Mouse (Mus musculus): ENCODE measurements around the gene Nova1. TPM values are rescaled to one million over a fixed set of nuclear protein-coding genes. Genes with fewer than 3 reads are reported as not detected.

The Nova1 gene
- polyA plus RNA-seq, 1 experiment from 2014 or later = 0.53 TPM

- Histone ChIP-seq H3K9me3 (replicated peaks; ENCODE audit: control insufficient read depth, low read length) (no peaks in the 10 kb centered on the region), H3K36me3 (ENCODE audit: control insufficient read depth, insufficient read depth) (no peaks in the 10 kb centered on the region), H3K27me3 (ENCODE audit: control insufficient read depth, insufficient read depth, low read length) (no peaks in the 10 kb centered on the region), H3K27ac (ENCODE audit: low read length) (no peak overlapping the region), H3K9ac (ENCODE audit: low read length) (no peak overlapping the region), H3K4me2 (ENCODE audit: low read depth, low read length) (no peak overlapping the region), H3K4me1 (ENCODE audit: control insufficient read depth, insufficient read depth, low read length) (no peaks in the 10 kb centered on the region), H3K4me3 (ENCODE audit: low read length) (no peak overlapping the region)
- 79% methylated on average over 4 of the region's 4 CpGs for WGBS
- no peak for ATAC-seq (replicated peaks; ENCODE audit: extremely low read depth, insufficient read depth, low FRiP score)
Observed at GRCm38 (mm10) chr12:46719076-46719475, 99.7 kb downstream of the Nova1 start.

GRCm38 (mm10) chr12:46710094-46710493, 108.6 kb downstream of the Nova1 start:
- Histone ChIP-seq H3K27ac (ENCODE audit: low read length) (no peak overlapping the region), H3K4me2 (ENCODE audit: low read depth, low read length) (no peak overlapping the region), H3K36me3 (ENCODE audit: control insufficient read depth, insufficient read depth) (no peaks in the 10 kb centered on the region), H3K4me3 (ENCODE audit: low read length) (no peak overlapping the region), H3K4me1 (ENCODE audit: control insufficient read depth, insufficient read depth, low read length) (no peaks in the 10 kb centered on the region), H3K9ac (ENCODE audit: low read length) (no peak overlapping the region), H3K27me3 (ENCODE audit: control insufficient read depth, insufficient read depth, low read length) (no peaks in the 10 kb centered on the region), H3K9me3 (replicated peaks; ENCODE audit: control insufficient read depth, low read length) (no peaks in the 10 kb centered on the region)
- ATAC-seq (replicated peaks; ENCODE audit: extremely low read depth, insufficient read depth, low FRiP score) = no peak
- 52% methylated on average over 2 of the region's 2 CpGs for WGBS

- Histone ChIP-seq H3K27ac (ENCODE audit: low read length) (no peak overlapping the region), H3K36me3 (ENCODE audit: control insufficient read depth, insufficient read depth) (no peaks in the 10 kb centered on the region)
- ATAC-seq (replicated peaks; ENCODE audit: extremely low read depth, insufficient read depth, low FRiP score) = no peak
Observed at GRCm38 (mm10) chr12:46709475-46709874, 109.3 kb downstream of the Nova1 start.

GRCm38 (mm10) chr12:46700202-46700601, 118.5 kb downstream of the Nova1 start:
- 81% methylated on average over 8 of the region's 8 CpGs for WGBS
- Histone ChIP-seq H3K9me3 (replicated peaks; ENCODE audit: control insufficient read depth, low read length) (no peaks in the 10 kb centered on the region), H3K9ac (ENCODE audit: low read length) (no peak overlapping the region), H3K4me2 (ENCODE audit: low read depth, low read length) (no peak overlapping the region), H3K36me3 (ENCODE audit: control insufficient read depth, insufficient read depth) (no peaks in the 10 kb centered on the region), H3K27me3 (ENCODE audit: control insufficient read depth, insufficient read depth, low read length) (no peaks in the 10 kb centered on the region), H3K4me1 (ENCODE audit: control insufficient read depth, insufficient read depth, low read length) (no peaks in the 10 kb centered on the region), H3K4me3 (ENCODE audit: low read length) (no peak overlapping the region), H3K27ac (ENCODE audit: low read length) (no peak overlapping the region)
- ATAC-seq (replicated peaks; ENCODE audit: extremely low read depth, insufficient read depth, low FRiP score) = no peak

More at GRCm38 (mm10) chr12:46709475-46709874, 109.3 kb downstream of the Nova1 start:
- no peaks in the 10 kb centered on the region for H3K4me1 ChIP-seq (ENCODE audit: control insufficient read depth, insufficient read depth, low read length)
- H3K9me3 ChIP-seq (replicated peaks; ENCODE audit: control insufficient read depth, low read length) = no peaks in the 10 kb centered on the region
- no peaks in the 10 kb centered on the region for H3K27me3 ChIP-seq (ENCODE audit: control insufficient read depth, insufficient read depth, low read length)
- H3K4me3 ChIP-seq (ENCODE audit: low read length) = no peak overlapping the region
- H3K4me2 ChIP-seq (ENCODE audit: low read depth, low read length) = no peak overlapping the region
- WGBS = 72% methylated on average over 7 of the region's 7 CpGs
- no peak overlapping the region for H3K9ac ChIP-seq (ENCODE audit: low read length)

- no peak overlapping the region for H3K27ac ChIP-seq (ENCODE audit: low read length)
- no peak for ATAC-seq (replicated peaks; ENCODE audit: extremely low read depth, insufficient read depth, low FRiP score)
- H3K4me2 ChIP-seq (ENCODE audit: low read depth, low read length) = no peak overlapping the region
- H3K27me3 ChIP-seq (ENCODE audit: control insufficient read depth, insufficient read depth, low read length) = no peaks in the 10 kb centered on the region
- H3K9me3 ChIP-seq (replicated peaks; ENCODE audit: control insufficient read depth, low read length) = no peaks in the 10 kb centered on the region
- no peak overlapping the region for H3K4me3 ChIP-seq (ENCODE audit: low read length)
- no peak overlapping the region for H3K9ac ChIP-seq (ENCODE audit: low read length)
- no peaks in the 10 kb centered on the region for H3K4me1 ChIP-seq (ENCODE audit: control insufficient read depth, insufficient read depth, low read length)
- 70% methylated on average over 2 of the region's 2 CpGs for WGBS
- H3K36me3 ChIP-seq (ENCODE audit: control insufficient read depth, insufficient read depth) = no peaks in the 10 kb centered on the region
Observed at GRCm38 (mm10) chr12:46676341-46676740, 142.4 kb downstream of the Nova1 start.

- H3K9ac ChIP-seq (ENCODE audit: low read length) = no peak overlapping the region
- H3K4me3 ChIP-seq (ENCODE audit: low read length) = no peak overlapping the region
- H3K27ac ChIP-seq (ENCODE audit: low read length) = no peak overlapping the region
- no peaks in the 10 kb centered on the region for H3K9me3 ChIP-seq (replicated peaks; ENCODE audit: control insufficient read depth, low read length)
- no peaks in the 10 kb centered on the region for H3K27me3 ChIP-seq (ENCODE audit: control insufficient read depth, insufficient read depth, low read length)
- 41% methylated on average over 2 of the region's 2 CpGs for WGBS
- no peak for ATAC-seq (replicated peaks; ENCODE audit: extremely low read depth, insufficient read depth, low FRiP score)
- no peaks in the 10 kb centered on the region for H3K36me3 ChIP-seq (ENCODE audit: control insufficient read depth, insufficient read depth)
- H3K4me2 ChIP-seq (ENCODE audit: low read depth, low read length) = no peak overlapping the region
- no peaks in the 10 kb centered on the region for H3K4me1 ChIP-seq (ENCODE audit: control insufficient read depth, insufficient read depth, low read length)
Observed at GRCm38 (mm10) chr12:46666706-46667105, 152.0 kb downstream of the Nova1 start.

- no peak overlapping the region for H3K9ac ChIP-seq (ENCODE audit: low read length)
- no peaks in the 10 kb centered on the region for H3K27me3 ChIP-seq (ENCODE audit: control insufficient read depth, insufficient read depth, low read length)
- no peaks in the 10 kb centered on the region for H3K36me3 ChIP-seq (ENCODE audit: control insufficient read depth, insufficient read depth)
- H3K4me3 ChIP-seq (ENCODE audit: low read length) = no peak overlapping the region
- ATAC-seq (replicated peaks; ENCODE audit: extremely low read depth, insufficient read depth, low FRiP score) = no peak
- no peaks in the 10 kb centered on the region for H3K4me1 ChIP-seq (ENCODE audit: control insufficient read depth, insufficient read depth, low read length)
- 51% methylated on average over 5 of the region's 5 CpGs for WGBS
- H3K27ac ChIP-seq (ENCODE audit: low read length) = no peak overlapping the region
- H3K9me3 ChIP-seq (replicated peaks; ENCODE audit: control insufficient read depth, low read length) = no peaks in the 10 kb centered on the region
- no peak overlapping the region for H3K4me2 ChIP-seq (ENCODE audit: low read depth, low read length)
Observed at GRCm38 (mm10) chr12:46646139-46646611, 172.6 kb downstream of the Nova1 start.

GRCm38 (mm10) chr12:46645365-46645962, 173.3 kb downstream of the Nova1 start:
- WGBS = 79% methylated on average over 6 of the region's 6 CpGs

More at GRCm38 (mm10) chr12:46645365-46645962, 173.3 kb downstream of the Nova1 start:
- Histone ChIP-seq H3K4me2 (ENCODE audit: low read depth, low read length) (no peak overlapping the region), H3K27ac (ENCODE audit: low read length) (no peak overlapping the region), H3K36me3 (ENCODE audit: control insufficient read depth, insufficient read depth) (no peaks in the 10 kb centered on the region), H3K9me3 (replicated peaks; ENCODE audit: control insufficient read depth, low read length) (no peaks in the 10 kb centered on the region), H3K4me3 (ENCODE audit: low read length) (no peak overlapping the region), H3K9ac (ENCODE audit: low read length) (no peak overlapping the region), H3K27me3 (ENCODE audit: control insufficient read depth, insufficient read depth, low read length) (no peaks in the 10 kb centered on the region), H3K4me1 (ENCODE audit: control insufficient read depth, insufficient read depth, low read length) (no peaks in the 10 kb centered on the region)
- ATAC-seq (replicated peaks; ENCODE audit: extremely low read depth, insufficient read depth, low FRiP score) = no peak

Measured in heart, embryonic 16.5 days (tissue).